Mouse (Mus musculus) liver, embryonic 14.5 days (tissue): ENCODE data around the gene Mecom. TPM values are rescaled to one million over a fixed set of nuclear protein-coding genes. Genes with fewer than 3 reads are reported as not detected.

ENCODE experiments used
- ATAC-seq: fragments of 200-750 bp; cut with Nextera tagmentation; 2 replicates; pipeline ENCODE4 v1.8.0; 2017; ENCODE audit warnings: moderate number of reproducible peaks, mild to moderate bottlenecking, moderate library complexity; ENCODE audit not compliant: insufficient read depth
- DNase-seq, 3 experiments: peaks; one replicate each; pipeline ENCODE4 v3.0.0-alpha.2; 2012 to 2013; ENCODE audit warnings: low read depth in 3 of 3, low spot score in 3 of 3
- H3K27ac ChIP-seq: fragments of 300-500 bp; sonication (generic); 2 replicates; pipeline ENCODE4 v1.5.1; 2014; ENCODE audit warnings: moderate library complexity, mild to moderate bottlenecking, control low read depth, inconsistent platforms
- H3K27me3 ChIP-seq: fragments of 300-500 bp; sonication (generic); 2 replicates; pipeline ENCODE4 v1.6.1; 2014; ENCODE audit warnings: mild to moderate bottlenecking, low read length, moderate library complexity; ENCODE audit not compliant: control insufficient read depth, insufficient read depth
- H3K36me3 ChIP-seq: fragments of 300-500 bp; sonication (generic); replicated peaks from 2 replicates; pipeline ENCODE4 v1.6.1; 2014; ENCODE audit warnings: low read depth; ENCODE audit not compliant: control insufficient read depth, insufficient read depth
- H3K4me1 ChIP-seq, 2 experiments: fragments of 200-500 bp in 1 of 2; fragments of 300-500 bp in 1 of 2; sonication (generic) in 1 of 2; replicated peaks; 2 replicates each; pipeline ENCODE4 v1.6.1; 2012 to 2014; ENCODE audit warnings: antibody characterized with exemption in 1 of 2, inconsistent platforms in 1 of 2, low read length in 1 of 2; ENCODE audit not compliant: control insufficient read depth in 2 of 2, insufficient read depth in 2 of 2
- H3K4me2 ChIP-seq: fragments of 300-500 bp; sonication (generic); 2 replicates; pipeline ENCODE4 v1.6.1; 2014; ENCODE audit warnings: low read depth, mild to moderate bottlenecking, control low read depth, moderate library complexity
- H3K4me3 ChIP-seq, 2 experiments: fragments of 200-500 bp in 1 of 2; fragments of 300-500 bp in 1 of 2; sonication (generic) in 1 of 2; 2 replicates each; pipeline ENCODE4 v1.5.1; 2012 to 2014; ENCODE audit warnings: low read depth in 2 of 2, low read length in 2 of 2, mild to moderate bottlenecking in 2 of 2, control low read depth in 1 of 2, inconsistent platforms in 1 of 2, moderate library complexity in 1 of 2; ENCODE audit not compliant: insufficient read depth in 1 of 2
- H3K9ac ChIP-seq: fragments of 300-500 bp; sonication (generic); replicated peaks from 2 replicates; pipeline ENCODE4 v1.6.1; 2014; ENCODE audit warnings: mild to moderate bottlenecking, control low read depth, moderate library complexity
- H3K9me3 ChIP-seq: fragments of 300-500 bp; sonication (generic); 2 replicates; pipeline ENCODE4 v1.6.1; 2016; ENCODE audit warnings: low read length, mixed read lengths; ENCODE audit not compliant: control insufficient read depth
- CTCF ChIP-seq: IDR thresholded peaks from 2 replicates; pipeline ENCODE4 v1.5.1; 2016; ENCODE audit warnings: antibody characterized with exemption, low read depth, control low read depth
- EP300 ChIP-seq: IDR thresholded peaks from 2 replicates; pipeline ENCODE4 v1.6.1; 2016; ENCODE audit warnings: antibody characterized with exemption, low read depth
- WGBS: fragments of 180-500 bp; shearing (Covaris S2); extraction: QIAGEN DNeasy Blood & Tissue Kit; methylation state at CpG from one replicate; pipeline ENCODE4 v1.1.7; 2014; ENCODE audit not compliant: insufficient replicate concordance; 5-methylcytosine and 5-hydroxymethylcytosine counted together
- polyA plus RNA-seq, 2 experiments: library from polyadenylated mRNA; depleted of rRNA in 1 of 2; stranded (reverse) in 1 of 2; unstranded in 1 of 2; fragments of >200 nt; fragmentation: Nextera tagmentation in 1 of 2; extraction: Ambion mirVana in 1 of 2; gene quantifications; 2 replicates each; pipeline versions ENCODE4 v1.2.1 to v1.2.3; 2012 to 2014

Gene Mecom
- polyA plus RNA-seq, 2 experiments: 0.67 to 0.75 TPM

GRCm38 (mm10) chr3:30511796-30512195 is 36.0 kb downstream of the Mecom start:
- ATAC-seq (no peak), DNase-seq (no peak)
- WGBS: 24% methylated on average over 7 of the region's 7 CpGs
- no peak overlapping the region for H3K9ac ChIP-seq
- TF ChIP-seq EP300 (no peak), CTCF (no peak)
- H3K36me3 ChIP-seq: no peaks in the 10 kb centered on the region
- H3K27me3 ChIP-seq: peaks cover 96% of the 10 kb centered on the region
- no peak overlapping the region for H3K4me2 ChIP-seq
- H3K9me3 ChIP-seq: no peaks in the 10 kb centered on the region
- no peak overlapping the region for H3K27ac ChIP-seq
- H3K4me1 ChIP-seq: no peaks in the 10 kb centered on the region
- no peak overlapping the region for H3K4me3 ChIP-seq

- H3K27ac ChIP-seq: no peak overlapping the region
- no peak for TF ChIP-seq CTCF
- no peak for TF ChIP-seq EP300
- peaks cover 98% of the 10 kb centered on the region for H3K27me3 ChIP-seq
- no peak overlapping the region for H3K4me3 ChIP-seq
- H3K9me3 ChIP-seq: no peaks in the 10 kb centered on the region
- 30% methylated on average over 4 of the region's 4 CpGs for WGBS
- no peak for ATAC-seq
- no peak overlapping the region for H3K4me2 ChIP-seq
- H3K4me1 ChIP-seq: no peaks in the 10 kb centered on the region
- no peaks in the 10 kb centered on the region for H3K36me3 ChIP-seq
- no peak for DNase-seq
- H3K9ac ChIP-seq: no peak overlapping the region
Observed at GRCm38 (mm10) chr3:30511062-30511640, 36.7 kb downstream of the Mecom start.

GRCm38 (mm10) chr3:30510646-30511045 is 37.2 kb downstream of the Mecom start:
- H3K27me3 ChIP-seq: peaks cover 98% of the 10 kb centered on the region
- TF ChIP-seq CTCF (no peak), EP300 (no peak)
- no peak overlapping the region for H3K4me2 ChIP-seq
- H3K9me3 ChIP-seq: no peaks in the 10 kb centered on the region
- H3K36me3 ChIP-seq: no peaks in the 10 kb centered on the region
- H3K4me3 ChIP-seq: no peak overlapping the region
- ATAC-seq: no peak
- H3K27ac ChIP-seq: no peak overlapping the region
- no peak for DNase-seq
- no peaks in the 10 kb centered on the region for H3K4me1 ChIP-seq
- 31% methylated on average over 8 of the region's 8 CpGs for WGBS
- H3K9ac ChIP-seq: no peak overlapping the region

GRCm38 (mm10) chr3:30510105-30510504 is 37.7 kb downstream of the Mecom start:
- H3K27ac ChIP-seq: no peak overlapping the region
- H3K4me2 ChIP-seq: no peak overlapping the region
- H3K27me3 ChIP-seq: peaks cover 98% of the 10 kb centered on the region
- no peak overlapping the region for H3K4me3 ChIP-seq
- no peak for ATAC-seq
- no peaks in the 10 kb centered on the region for H3K4me1 ChIP-seq
- TF ChIP-seq EP300: no peak
- no peak for TF ChIP-seq CTCF
- H3K9ac ChIP-seq: no peak overlapping the region
- DNase-seq: no peak
- H3K9me3 ChIP-seq: no peaks in the 10 kb centered on the region
- WGBS: 3% methylated on average over 16 of the region's 16 CpGs
- H3K36me3 ChIP-seq: no peaks in the 10 kb centered on the region

- H3K4me1 ChIP-seq: no peaks in the 10 kb centered on the region
- no peaks in the 10 kb centered on the region for H3K9me3 ChIP-seq
- H3K4me3 ChIP-seq: peak overlapping the region; percentile 14 to 43; a peak in 3 of 4 replicates
- peaks cover 89% of the 10 kb centered on the region for H3K27me3 ChIP-seq
- peak overlapping the region; percentile 63 for H3K4me2 ChIP-seq
- no peak overlapping the region for H3K9ac ChIP-seq
- ATAC-seq: no peak
- H3K36me3 ChIP-seq: no peaks in the 10 kb centered on the region
- TF ChIP-seq EP300: no peak
- no peak for TF ChIP-seq CTCF
- H3K27ac ChIP-seq: no peak overlapping the region
- WGBS: under 1% methylated on average over 48 of the region's 55 CpGs
- no peak for DNase-seq
Observed at GRCm38 (mm10) chr3:30508930-30509910, 38.6 kb downstream of the Mecom start.
